Mouse (Mus musculus) hindbrain, embryonic 11.5 days (tissue): ENCODE measurements around the gene Kazn. TPM values are rescaled to one million over a fixed set of nuclear protein-coding genes. Genes with fewer than 3 reads are reported as not detected.
A peak's percentile ranks its signal among the peaks of the same experiment; 100 is the strongest.

Source experiments
- ATAC-seq: fragments of 200-750 bp; cut with Nextera tagmentation; 2 replicates; pipeline ENCODE4 v1.8.0; 2017; ENCODE audit warnings: mild to moderate bottlenecking, moderate TSS enrichment, moderate library complexity; ENCODE audit not compliant: low FRiP score
- DNase-seq: peaks from one replicate; pipeline ENCODE4 v3.0.0-alpha.2; 2015; ENCODE audit warnings: low spot score
- H3K27ac ChIP-seq: fragments of 300-500 bp; sonication (generic); 2 replicates; pipeline ENCODE4 v1.5.1; 2014; ENCODE audit warnings: mild to moderate bottlenecking, low read depth, low read length
- H3K27me3 ChIP-seq: fragments of 300-500 bp; sonication (generic); 2 replicates; pipeline ENCODE4 v1.6.1; 2014; ENCODE audit warnings: mild to moderate bottlenecking, low read length, moderate library complexity, mixed read lengths; ENCODE audit not compliant: control insufficient read depth, insufficient read depth
- H3K36me3 ChIP-seq: fragments of 300-500 bp; sonication (generic); 2 replicates; pipeline ENCODE4 v1.6.1; 2014; ENCODE audit warnings: mild to moderate bottlenecking, low read length, moderate library complexity, mixed read lengths; ENCODE audit not compliant: control insufficient read depth, insufficient read depth
- H3K4me1 ChIP-seq: fragments of 300-500 bp; sonication (generic); replicated peaks from 2 replicates; pipeline ENCODE4 v1.6.1; 2014; ENCODE audit warnings: low read length, mixed read lengths; ENCODE audit not compliant: control insufficient read depth, insufficient read depth
- H3K4me2 ChIP-seq: fragments of 300-500 bp; sonication (generic); replicated peaks from 2 replicates; pipeline ENCODE4 v1.6.1; 2014; ENCODE audit warnings: mild to moderate bottlenecking, low read depth, low read length
- H3K4me3 ChIP-seq: fragments of 300-500 bp; sonication (generic); 2 replicates; pipeline ENCODE4 v1.5.1; 2014; ENCODE audit warnings: low read depth, low read length
- H3K9ac ChIP-seq: fragments of 300-500 bp; sonication (generic); 2 replicates; pipeline ENCODE4 v1.6.1; 2014; ENCODE audit warnings: low read depth, low read length
- H3K9me3 ChIP-seq: fragments of 300-500 bp; sonication (generic); 2 replicates; pipeline ENCODE4 v1.6.1; 2016; ENCODE audit warnings: low read length; ENCODE audit not compliant: control insufficient read depth
- WGBS: fragments of 180-500 bp; shearing (Covaris S2); extraction: QIAGEN DNeasy Blood & Tissue Kit; methylation state at CpG from one replicate; pipeline ENCODE4 v1.1.7; 2014; 5-methylcytosine and 5-hydroxymethylcytosine counted together
- polyA plus RNA-seq: library from polyadenylated mRNA; unstranded; fragments of >200 nt; fragmentation: Nextera tagmentation; extraction: Ambion mirVana; gene quantifications from 2 replicates; pipeline ENCODE4 v1.2.1, GENCODE M21; 2014

Gene Kazn
- polyA plus RNA-seq, 1 experiment from 2014 or later, result 11.8 TPM

- Histone ChIP-seq H3K4me1 (peaks cover 11% of the 10 kb centered on the region), H3K4me2 (no peak overlapping the region), H3K27me3 (no peaks in the 10 kb centered on the region), H3K36me3 (no peaks in the 10 kb centered on the region), H3K27ac (no peak overlapping the region), H3K9me3 (no peaks in the 10 kb centered on the region), H3K4me3 (no peak overlapping the region), H3K9ac (no peak overlapping the region)
- ATAC-seq (no peak), DNase-seq (no peak)
- 68% methylated on average over 4 of the region's 4 CpGs for WGBS
These were observed 69.6 kb downstream of the Kazn start for GRCm38 (mm10) chr4:142169636-142170035.

- H3K4me2 ChIP-seq, result no peak overlapping the region
- no peaks in the 10 kb centered on the region for H3K27me3 ChIP-seq
- WGBS, result 89% methylated on average over 7 of the region's 7 CpGs
- ATAC-seq, result no peak
- no peak overlapping the region for H3K27ac ChIP-seq
- no peaks in the 10 kb centered on the region for H3K9me3 ChIP-seq
- DNase-seq, result no peak
- H3K36me3 ChIP-seq, result no peaks in the 10 kb centered on the region
- H3K4me1 ChIP-seq, result peaks cover 7% of the 10 kb centered on the region; the same call in 1 of the 2 replicates
- H3K9ac ChIP-seq, result no peak overlapping the region
- H3K4me3 ChIP-seq, result no peak overlapping the region
These were observed 70.8 kb downstream of the Kazn start for GRCm38 (mm10) chr4:142168352-142168751.

- peak; percentile 33 for DNase-seq
- no peaks in the 10 kb centered on the region for H3K27me3 ChIP-seq
- ATAC-seq, result no peak
- no peak overlapping the region for H3K4me3 ChIP-seq
- no peaks in the 10 kb centered on the region for H3K36me3 ChIP-seq
- H3K27ac ChIP-seq, result 0 out of 2 replicates have a peak overlapping the region, but pooled peaks have one; percentile 27
- H3K9ac ChIP-seq, result peak overlapping the region; percentile 23; the same call in 1 of the 2 replicates
- peaks cover 7% of the 10 kb centered on the region; the same call in 1 of the 2 replicates for H3K4me1 ChIP-seq
- no peak overlapping the region; the same call in 1 of the 2 replicates for H3K4me2 ChIP-seq
- H3K9me3 ChIP-seq, result no peaks in the 10 kb centered on the region
- WGBS, result 11% methylated on average over 18 of the region's 18 CpGs
These were observed 73.1 kb downstream of the Kazn start for GRCm38 (mm10) chr4:142165835-142166701.

DNA sequence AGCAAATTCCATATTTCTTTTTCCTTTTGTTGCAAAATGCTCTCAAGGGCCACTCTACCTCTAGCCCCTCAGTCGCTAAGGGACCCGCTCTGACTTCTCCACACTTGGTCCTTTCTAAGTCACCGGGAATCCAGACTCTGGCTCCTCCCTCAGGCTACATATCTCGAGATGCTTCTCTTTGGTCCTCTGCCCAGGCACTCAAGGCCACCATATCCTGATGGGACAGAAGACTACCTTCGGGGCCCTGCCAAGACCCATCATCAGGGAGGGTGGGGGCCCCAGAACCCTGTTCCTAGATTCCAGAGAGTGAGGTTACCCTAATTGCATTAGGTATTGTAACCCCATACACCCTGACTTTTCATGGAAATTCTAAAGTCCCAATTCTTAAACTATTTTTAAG, 73.8 kb downstream of the Kazn start:
- no peaks in the 10 kb centered on the region for H3K27me3 ChIP-seq
- no peak overlapping the region for H3K4me3 ChIP-seq
- no peak for ATAC-seq
- no peak for DNase-seq
- 46% methylated on average over 5 of the region's 5 CpGs for WGBS
- no peaks in the 10 kb centered on the region for H3K36me3 ChIP-seq
- H3K4me1 ChIP-seq, result peaks cover 7% of the 10 kb centered on the region; the same call in 1 of the 2 replicates
- no peak overlapping the region for H3K4me2 ChIP-seq
- H3K9me3 ChIP-seq, result no peaks in the 10 kb centered on the region
- no peak overlapping the region for H3K27ac ChIP-seq
- no peak overlapping the region for H3K9ac ChIP-seq

DNA sequence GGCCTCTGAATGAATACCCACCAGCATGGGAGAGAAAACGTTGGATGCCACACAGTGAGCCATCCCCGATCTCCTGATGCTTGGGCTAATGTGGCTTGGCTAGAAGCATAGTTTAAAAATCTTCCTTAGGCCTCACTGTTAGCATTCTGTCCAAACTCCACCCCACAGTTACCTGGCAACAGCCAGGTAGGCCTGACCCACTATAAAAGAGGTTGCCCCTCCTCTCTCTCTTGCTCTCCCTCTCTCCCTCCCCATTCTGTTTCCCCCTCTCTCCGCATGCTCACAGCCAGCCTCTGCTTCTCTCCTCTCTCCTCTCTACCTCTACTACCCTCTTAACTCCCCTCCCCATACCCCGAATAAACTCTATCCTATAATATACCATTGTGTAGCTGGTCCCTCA, 74.8 kb downstream of the Kazn start:
- Histone ChIP-seq H3K9ac (no peak overlapping the region), H3K27me3 (no peaks in the 10 kb centered on the region)

GRCm38 (mm10) chr4:142163862-142164261, 75.3 kb downstream of the Kazn start:
- Histone ChIP-seq H3K27ac (no peak overlapping the region), H3K4me3 (no peak overlapping the region), H3K27me3 (no peaks in the 10 kb centered on the region), H3K9ac (no peak overlapping the region), H3K4me2 (no peak overlapping the region), H3K36me3 (no peaks in the 10 kb centered on the region), H3K4me1 (peaks cover 7% of the 10 kb centered on the region; the same call in 1 of the 2 replicates), H3K9me3 (no peaks in the 10 kb centered on the region)
- DNase-seq (no peak), ATAC-seq (no peak)
- 74% methylated on average over 3 of the region's 3 CpGs for WGBS

More for the DNA sequence above, 74.8 kb downstream of the Kazn start:
- Histone ChIP-seq H3K27ac (no peak overlapping the region), H3K9me3 (no peaks in the 10 kb centered on the region), H3K4me1 (peaks cover 7% of the 10 kb centered on the region; the same call in 1 of the 2 replicates), H3K4me3 (no peak overlapping the region), H3K4me2 (no peak overlapping the region), H3K36me3 (no peaks in the 10 kb centered on the region)
- WGBS, result 52% methylated on average over 4 of the region's 4 CpGs
- ATAC-seq, result no peak
- DNase-seq, result no peak

- no peaks in the 10 kb centered on the region for H3K27me3 ChIP-seq
- 90% methylated on average over 9 of the region's 9 CpGs for WGBS
- H3K36me3 ChIP-seq, result no peaks in the 10 kb centered on the region
- no peak overlapping the region for H3K27ac ChIP-seq
- ATAC-seq, result no peak
- no peaks in the 10 kb centered on the region for H3K9me3 ChIP-seq
- no peak overlapping the region for H3K4me2 ChIP-seq
- no peak overlapping the region for H3K9ac ChIP-seq
- peaks cover 7% of the 10 kb centered on the region; the same call in 1 of the 2 replicates for H3K4me1 ChIP-seq
- H3K4me3 ChIP-seq, result no peak overlapping the region
- no peak for DNase-seq
These were observed 76.5 kb downstream of the Kazn start for GRCm38 (mm10) chr4:142162729-142163128.

DNA sequence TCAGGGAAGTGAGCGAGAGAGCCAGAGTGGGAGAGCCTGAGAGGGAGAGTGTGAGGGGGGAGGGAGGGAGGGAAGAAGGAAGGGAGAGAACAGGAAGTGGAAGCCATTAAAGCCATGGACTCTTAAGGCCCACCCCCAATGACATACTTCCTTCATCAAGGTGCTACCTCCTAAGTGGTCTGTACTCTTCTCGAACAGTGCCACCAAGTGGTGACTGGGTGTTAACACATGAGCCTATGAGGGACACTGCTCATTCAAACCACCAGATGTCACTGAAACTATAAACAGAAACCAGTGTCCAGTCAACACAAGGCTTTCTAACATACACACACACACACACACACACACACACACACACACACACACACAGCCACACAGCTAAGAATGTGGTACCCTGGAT, 77.1 kb downstream of the Kazn start:
- Histone ChIP-seq H3K9ac (no peak overlapping the region), H3K27ac (no peak overlapping the region), H3K9me3 (no peaks in the 10 kb centered on the region), H3K36me3 (no peaks in the 10 kb centered on the region), H3K4me2 (no peak overlapping the region), H3K4me1 (peaks cover 7% of the 10 kb centered on the region; the same call in 1 of the 2 replicates), H3K4me3 (no peak overlapping the region), H3K27me3 (no peaks in the 10 kb centered on the region)
- no peak for ATAC-seq
- no peak for DNase-seq
- 95% methylated on average over 2 of the region's 2 CpGs for WGBS

DNA sequence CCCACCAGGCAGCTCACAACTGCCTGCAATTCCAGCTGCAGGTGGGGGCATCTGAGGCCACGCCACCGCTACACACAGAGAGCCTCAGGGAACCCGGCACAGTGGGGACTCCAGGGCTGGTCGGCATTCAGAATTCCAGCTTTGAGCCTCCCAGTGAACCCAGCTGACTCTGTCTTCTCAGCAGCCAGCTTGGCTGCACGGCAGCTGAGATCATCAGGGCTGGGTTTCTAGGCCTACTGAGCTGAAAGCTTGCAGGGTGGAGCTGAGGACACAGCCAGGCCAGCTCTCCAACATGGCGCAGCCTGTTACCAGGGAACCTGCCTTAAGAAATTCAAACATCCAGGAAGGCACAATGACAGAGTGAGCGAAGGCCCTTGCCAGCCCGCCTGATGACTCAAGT, 79.2 kb downstream of the Kazn start:
- Histone ChIP-seq H3K9ac (no peak overlapping the region), H3K36me3 (no peaks in the 10 kb centered on the region), H3K4me3 (no peak overlapping the region), H3K27ac (no peak overlapping the region), H3K4me2 (no peak overlapping the region), H3K9me3 (no peaks in the 10 kb centered on the region), H3K27me3 (no peaks in the 10 kb centered on the region), H3K4me1 (no peaks in the 10 kb centered on the region)
- no peak for ATAC-seq
- DNase-seq, result no peak
- WGBS, result 48% methylated on average over 8 of the region's 8 CpGs
